Mouse (Mus musculus) hindbrain, embryonic 14.5 days (tissue): ENCODE measurements at regions not wholly inside any gene's neighbourhood (a gene's known extent, or its start where the extent isn't known, plus 50 kb on each side); places are given as distances from the start of the nearest gene placed in this dataset.

Source experiments
- ATAC-seq: fragments of 200-750 bp; cut with Nextera tagmentation; 2 replicates; pipeline ENCODE4 v1.8.0; 2017; ENCODE audit warnings: moderate number of reproducible peaks, mild to moderate bottlenecking, moderate TSS enrichment, moderate library complexity; ENCODE audit not compliant: low FRiP score
- DNase-seq: peaks from one replicate; pipeline ENCODE4 v3.0.0-alpha.2; 2015; ENCODE audit warnings: low spot score
- H3K27ac ChIP-seq: fragments of 300-500 bp; sonication (generic); 2 replicates; pipeline ENCODE4 v1.5.1; 2014; ENCODE audit warnings: mild to moderate bottlenecking, moderate library complexity
- H3K27me3 ChIP-seq: fragments of 300-500 bp; sonication (generic); 2 replicates; pipeline ENCODE4 v1.6.1; 2014; ENCODE audit warnings: mild to moderate bottlenecking, low read length, mixed read lengths; ENCODE audit not compliant: control insufficient read depth, insufficient read depth
- H3K36me3 ChIP-seq: fragments of 300-500 bp; sonication (generic); replicated peaks from 2 replicates; pipeline ENCODE4 v1.6.1; 2014; ENCODE audit not compliant: control insufficient read depth, insufficient read depth
- H3K4me1 ChIP-seq: fragments of 300-500 bp; sonication (generic); replicated peaks from 2 replicates; pipeline ENCODE4 v1.6.1; 2014; ENCODE audit warnings: antibody characterized with exemption, low read length, mixed read lengths; ENCODE audit not compliant: control insufficient read depth, insufficient read depth
- H3K4me2 ChIP-seq: fragments of 300-500 bp; sonication (generic); replicated peaks from 2 replicates; pipeline ENCODE4 v1.6.1; 2014; ENCODE audit warnings: mild to moderate bottlenecking, moderate library complexity
- H3K4me3 ChIP-seq: fragments of 300-500 bp; sonication (generic); replicated peaks from 2 replicates; pipeline ENCODE4 v1.5.1; 2014; ENCODE audit warnings: mild to moderate bottlenecking, low read length
- H3K9ac ChIP-seq: fragments of 300-500 bp; sonication (generic); 2 replicates; pipeline ENCODE4 v1.6.1; 2014
- H3K9me3 ChIP-seq: fragments of 300-500 bp; sonication (generic); 2 replicates; pipeline ENCODE4 v1.6.1; 2016; ENCODE audit warnings: low read length; ENCODE audit not compliant: control insufficient read depth
- WGBS: fragments of 180-500 bp; shearing (Covaris S2); extraction: QIAGEN DNeasy Blood & Tissue Kit; methylation state at CpG from one replicate; pipeline ENCODE4 v1.1.7; 2014; 5-methylcytosine and 5-hydroxymethylcytosine counted together

- DNase-seq (no peak), ATAC-seq (no peak)
- Histone ChIP-seq H3K9ac (no peak overlapping the region), H3K4me2 (no peak overlapping the region), H3K4me1 (no peaks in the 10 kb centered on the region; the same call in 1 of the 2 replicates), H3K4me3 (no peak overlapping the region), H3K9me3 (no peaks in the 10 kb centered on the region), H3K27me3 (no peaks in the 10 kb centered on the region), H3K36me3 (no peaks in the 10 kb centered on the region), H3K27ac (no peak overlapping the region)
- WGBS = 43% methylated on average over 2 of the region's 2 CpGs
Observed at GRCm38 (mm10) chr12:12803602-12804001, 138.1 kb downstream of the Mycn start.

- peak; percentile 38; the same call in 1 of the 2 replicates for ATAC-seq
- Histone ChIP-seq H3K4me3 (no peak overlapping the region), H3K27ac (no peak overlapping the region), H3K36me3 (no peaks in the 10 kb centered on the region), H3K9me3 (no peaks in the 10 kb centered on the region), H3K4me1 (no peaks in the 10 kb centered on the region; the same call in 1 of the 2 replicates), H3K9ac (no peak overlapping the region), H3K27me3 (no peaks in the 10 kb centered on the region), H3K4me2 (no peak overlapping the region)
- 8% methylated on average over 10 of the region's 11 CpGs for WGBS
- DNase-seq = no peak
Observed at GRCm38 (mm10) chr12:12802396-12802795, 139.3 kb downstream of the Mycn start.

- Histone ChIP-seq H3K4me1 (no peaks in the 10 kb centered on the region; the same call in 1 of the 2 replicates), H3K36me3 (no peaks in the 10 kb centered on the region), H3K9ac (no peak overlapping the region), H3K27me3 (no peaks in the 10 kb centered on the region), H3K27ac (no peak overlapping the region), H3K4me2 (no peak overlapping the region), H3K4me3 (no peak overlapping the region), H3K9me3 (no peaks in the 10 kb centered on the region)
- ATAC-seq (no peak), DNase-seq (no peak)
- WGBS = 39% methylated on average over 11 of the region's 11 CpGs
Observed at GRCm38 (mm10) chr12:12801700-12802099, 140.0 kb downstream of the Mycn start.

- H3K27ac ChIP-seq = no peak overlapping the region
- WGBS = 93% methylated on average over 6 of the region's 6 CpGs
- no peaks in the 10 kb centered on the region for H3K36me3 ChIP-seq
- no peak overlapping the region for H3K4me2 ChIP-seq
- H3K4me1 ChIP-seq = no peaks in the 10 kb centered on the region; the same call in 1 of the 2 replicates
- no peak overlapping the region for H3K9ac ChIP-seq
- no peaks in the 10 kb centered on the region for H3K27me3 ChIP-seq
- H3K4me3 ChIP-seq = no peak overlapping the region
- ATAC-seq (no peak), DNase-seq (no peak)
- H3K9me3 ChIP-seq = no peaks in the 10 kb centered on the region
Observed at GRCm38 (mm10) chr12:12800120-12800519, 141.6 kb downstream of the Mycn start.

GRCm38 (mm10) chr12:12789052-12789451 lies 152.7 kb downstream of the Mycn start:
- H3K4me2 ChIP-seq = no peak overlapping the region
- H3K27ac ChIP-seq = no peak overlapping the region
- H3K4me3 ChIP-seq = no peak overlapping the region
- WGBS = 91% methylated on average over 6 of the region's 6 CpGs
- no peaks in the 10 kb centered on the region for H3K36me3 ChIP-seq
- no peaks in the 10 kb centered on the region for H3K9me3 ChIP-seq
- no peak overlapping the region for H3K9ac ChIP-seq
- peaks cover 5% of the 10 kb centered on the region; the same call in 1 of the 2 replicates for H3K27me3 ChIP-seq
- no peak for DNase-seq
- ATAC-seq = peak; percentile 12; the same call in 1 of the 2 replicates
- H3K4me1 ChIP-seq = peaks cover 26% of the 10 kb centered on the region

- Histone ChIP-seq H3K4me2 (peak overlapping the region; percentile 50), H3K27ac (no peak overlapping the region), H3K27me3 (peaks cover 5% of the 10 kb centered on the region; the same call in 1 of the 2 replicates), H3K36me3 (no peaks in the 10 kb centered on the region), H3K4me1 (peaks cover 28% of the 10 kb centered on the region), H3K9me3 (no peaks in the 10 kb centered on the region), H3K4me3 (peak overlapping the region; percentile 13; the same call in 1 of the 2 replicates), H3K9ac (peak overlapping the region; percentile 30; the same call in 1 of the 2 replicates)
- DNase-seq (no peak), ATAC-seq (peak; percentile 22; the same call in 1 of the 2 replicates)
- whole genome bisulfite sequencing = 21% methylated on average over 13 of the region's 13 CpGs
Observed at GRCm38 (mm10) chr12:12788263-12788852, 153.4 kb downstream of the Mycn start.

- H3K9ac ChIP-seq = peak overlapping the region; percentile 30
- ATAC-seq (no peak), DNase-seq (no peak)
- WGBS = 5% methylated on average over 19 of the region's 19 CpGs
- H3K4me1 ChIP-seq = peaks cover 28% of the 10 kb centered on the region
- peaks cover 5% of the 10 kb centered on the region; the same call in 1 of the 2 replicates for H3K27me3 ChIP-seq
- peak overlapping the region; percentile 50 for H3K4me2 ChIP-seq
- H3K4me3 ChIP-seq = peak overlapping the region; percentile 13; the same call in 1 of the 2 replicates
- no peak overlapping the region for H3K27ac ChIP-seq
- H3K9me3 ChIP-seq = no peaks in the 10 kb centered on the region
- H3K36me3 ChIP-seq = no peaks in the 10 kb centered on the region
Observed at GRCm38 (mm10) chr12:12787608-12788262, 154.0 kb downstream of the Mycn start.

GRCm38 (mm10) chr12:12787161-12787560 lies 154.6 kb downstream of the Mycn start:
- Histone ChIP-seq H3K9ac (no peak overlapping the region), H3K4me2 (no peak overlapping the region), H3K9me3 (no peaks in the 10 kb centered on the region), H3K27ac (no peak overlapping the region), H3K36me3 (no peaks in the 10 kb centered on the region), H3K27me3 (peaks cover 5% of the 10 kb centered on the region; the same call in 1 of the 2 replicates), H3K4me1 (peaks cover 25% of the 10 kb centered on the region), H3K4me3 (no peak overlapping the region)
- DNase-seq (no peak), ATAC-seq (no peak)
- WGBS = 33% methylated on average over 4 of the region's 4 CpGs

GRCm38 (mm10) chr12:12783699-12784605 lies 157.8 kb downstream of the Mycn start:
- ATAC-seq = no peak
- peaks cover 5% of the 10 kb centered on the region; the same call in 1 of the 2 replicates for H3K27me3 ChIP-seq
- no peaks in the 10 kb centered on the region for H3K36me3 ChIP-seq
- no peak for DNase-seq
- H3K4me3 ChIP-seq = no peak overlapping the region
- H3K27ac ChIP-seq = no peak overlapping the region
- WGBS = 19% methylated on average over 11 of the region's 11 CpGs
- peaks cover 5% of the 10 kb centered on the region; the same call in 1 of the 2 replicates for H3K9me3 ChIP-seq
- no peak overlapping the region for H3K9ac ChIP-seq
- H3K4me1 ChIP-seq = peaks cover 21% of the 10 kb centered on the region
- no peak overlapping the region for H3K4me2 ChIP-seq
